Mouse (Mus musculus): ENCODE data around the gene Kdm1a.

Kdm1a gene

DNA sequence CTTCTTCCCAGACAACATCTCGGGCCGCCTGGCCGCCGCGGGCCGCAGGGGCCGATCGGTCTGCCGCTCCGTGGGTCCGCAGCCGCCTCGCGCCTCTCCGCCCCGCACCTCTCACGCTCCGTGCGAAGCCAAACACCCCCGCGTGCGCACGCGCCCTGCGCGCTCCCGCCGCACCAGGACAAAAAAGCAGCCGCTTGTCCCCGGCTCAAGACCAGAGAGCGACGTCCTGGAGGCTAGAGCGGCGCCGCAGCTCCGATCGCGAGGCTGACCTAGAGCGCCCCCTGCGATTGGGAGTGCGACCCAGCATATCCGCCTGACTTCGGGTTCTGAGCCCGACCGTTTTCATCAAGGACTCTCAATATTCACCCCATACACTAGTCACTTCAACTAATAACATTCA, at the start of gene Kdm1a:
Gene Kdm1a (minus strand): TSS at position 156 of the 400 bp plus-strand sequence.
- DNase-seq: peak; percentile 98

DNA sequence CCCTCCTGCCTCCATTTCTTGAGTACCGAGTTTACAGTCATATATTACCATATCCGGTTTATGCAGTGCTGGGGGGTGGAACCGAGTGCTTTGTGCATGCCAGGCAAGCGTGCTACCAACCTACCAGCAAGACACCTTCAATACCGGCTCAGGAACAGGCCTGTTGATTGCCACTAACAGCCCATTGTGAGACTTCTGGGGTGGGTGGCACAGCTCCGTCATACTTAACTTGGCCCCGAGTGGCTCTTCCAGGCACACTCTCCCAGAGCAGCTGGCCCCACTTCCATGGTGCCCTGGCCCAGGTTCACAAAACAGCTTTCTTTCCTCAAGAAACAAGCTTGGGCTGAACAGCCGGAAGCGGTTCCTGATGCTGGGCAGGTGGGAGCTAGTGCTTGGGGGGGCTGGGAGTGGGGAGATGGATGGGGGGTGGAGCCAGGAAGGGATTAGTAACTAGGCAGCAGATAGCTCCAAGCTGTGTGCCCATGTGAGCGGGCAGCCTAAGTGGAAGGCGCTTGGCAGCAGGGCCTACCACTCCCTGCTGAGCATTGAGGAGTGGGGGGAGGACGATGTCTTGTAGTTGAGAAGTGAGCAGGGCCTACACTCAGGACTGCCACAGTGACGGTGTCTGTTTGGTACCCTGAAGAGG, 49.5 kb upstream of the Kdm1a start:
- DNase-seq: no peak

DNA sequence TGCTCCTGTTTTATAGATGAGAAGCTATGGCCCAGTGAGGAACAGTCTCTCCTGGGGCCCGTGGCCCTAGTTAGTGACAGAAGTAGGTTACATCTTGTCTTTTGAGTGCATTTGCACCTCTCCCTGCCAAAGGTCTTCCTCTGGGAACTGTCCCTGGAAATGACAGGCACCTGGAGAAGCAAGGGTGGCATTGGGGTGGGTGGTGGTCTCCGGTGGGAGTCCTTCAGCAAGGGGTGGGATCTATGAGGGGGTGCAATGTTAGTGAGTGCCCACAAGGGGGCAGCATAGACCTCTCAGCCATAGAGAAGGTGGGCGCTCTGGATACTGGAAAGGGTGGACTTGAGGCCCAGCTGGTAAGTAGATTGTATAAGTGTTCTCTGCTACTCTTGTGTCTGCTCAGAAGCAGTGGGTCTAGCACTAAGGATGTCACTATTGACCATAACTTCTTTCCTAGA, 48.9 kb upstream of the Kdm1a start:
- DNase-seq: peak; percentile 17

DNA sequence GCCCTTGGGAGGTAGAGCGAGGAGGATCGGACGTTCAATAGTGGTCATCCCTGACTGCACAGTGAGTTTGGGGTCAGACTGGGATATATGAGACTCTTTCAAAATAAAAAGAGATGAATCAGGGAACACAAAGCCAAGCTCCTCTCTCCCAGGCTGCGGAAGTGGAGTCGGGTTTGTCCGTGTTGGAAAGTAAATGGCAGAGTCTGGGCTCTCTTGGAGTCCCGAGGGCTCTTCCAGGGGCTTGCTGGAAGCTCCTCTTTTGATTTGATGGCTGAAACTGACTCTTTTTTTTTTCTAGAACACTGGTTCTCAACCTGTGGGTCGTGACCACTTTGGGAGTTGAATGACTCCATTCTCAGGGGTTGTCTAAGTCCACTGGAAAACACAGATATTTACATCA, 47.7 kb upstream of the Kdm1a start:
- DNase-seq: no peak

DNA sequence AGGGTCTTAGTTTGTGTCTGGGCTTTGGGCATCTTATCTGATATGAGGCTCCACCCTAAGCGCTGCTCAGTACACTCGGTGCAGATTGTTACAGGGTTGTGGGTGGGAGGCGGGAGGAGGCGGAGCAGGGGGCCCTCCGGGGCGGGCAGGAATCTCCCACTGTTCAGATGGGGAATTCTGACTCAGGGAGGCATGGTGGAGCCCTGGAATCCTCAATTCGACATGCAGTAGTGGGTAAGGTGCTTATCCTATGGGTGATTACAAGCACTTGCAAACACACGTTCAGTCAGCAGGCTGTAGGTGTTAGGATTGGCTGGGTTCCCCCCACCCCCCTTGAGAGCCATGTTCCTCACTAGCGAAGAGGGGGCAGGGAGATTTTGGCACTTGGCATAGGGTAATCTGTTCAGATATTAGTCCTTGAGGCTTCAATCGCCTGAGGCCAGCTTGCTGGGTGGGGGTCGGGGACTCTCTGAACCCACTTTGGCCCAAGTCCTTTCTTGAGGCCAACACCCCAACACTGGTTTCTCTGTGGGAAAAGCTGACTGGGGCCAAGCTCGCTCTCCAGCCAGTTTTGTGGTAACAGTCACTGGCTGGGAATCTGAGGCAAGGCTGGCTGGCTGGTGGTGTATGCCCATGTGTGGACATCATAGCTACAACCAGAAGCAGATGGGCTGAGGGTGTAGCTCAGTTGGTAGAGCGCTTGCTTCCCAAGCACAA, 47.1 kb upstream of the Kdm1a start:
- no peak for DNase-seq

DNA sequence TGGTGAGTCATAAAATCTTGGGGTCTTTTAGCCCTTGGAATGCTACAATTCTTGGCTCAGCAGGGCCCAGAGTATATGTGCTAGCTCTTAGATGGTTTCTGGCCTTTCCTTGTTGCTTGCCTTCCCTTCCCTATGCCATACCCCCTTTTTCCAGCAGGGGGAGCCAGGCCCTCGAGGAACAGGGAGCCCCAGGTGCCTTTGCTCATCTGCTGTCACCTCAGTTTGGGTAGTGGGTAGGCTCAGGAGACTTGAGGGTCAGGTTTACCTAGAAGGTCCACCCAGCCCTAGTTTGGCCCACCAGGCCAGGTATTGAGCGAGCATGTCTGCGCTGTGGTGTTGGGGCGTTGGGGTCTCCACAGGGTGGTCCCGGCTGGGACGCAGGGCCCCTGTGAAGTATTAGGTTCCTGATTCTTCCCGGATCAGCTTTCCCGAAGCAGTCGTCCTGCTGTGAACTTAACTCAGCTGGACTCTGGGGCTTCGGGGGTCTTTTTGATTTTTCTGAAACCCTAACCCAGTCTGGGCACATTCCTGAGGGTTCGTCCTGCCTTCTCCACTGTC, 46.5 kb upstream of the Kdm1a start:
- peak; percentile 85 for DNase-seq

DNA sequence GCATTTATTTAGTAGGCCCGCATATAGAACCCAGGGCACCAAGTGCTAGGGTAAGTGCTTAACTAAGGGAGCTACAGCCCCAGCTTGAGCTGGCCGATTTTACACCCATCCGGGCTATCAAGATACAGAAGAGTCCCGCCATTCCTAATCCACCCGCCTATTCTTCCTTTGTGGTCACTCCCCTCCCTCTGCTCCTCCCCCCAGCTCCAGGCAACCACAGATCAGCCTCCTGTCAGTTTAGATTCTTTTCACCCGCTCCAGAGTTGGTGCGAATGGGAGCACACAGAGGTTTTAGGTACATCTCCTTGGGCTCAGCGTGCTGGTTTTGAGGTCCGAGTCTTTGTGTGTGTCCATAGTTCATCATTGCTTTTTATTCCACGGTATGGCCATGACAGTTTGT, 36.4 kb upstream of the Kdm1a start:
- DNase-seq: no peak

DNA sequence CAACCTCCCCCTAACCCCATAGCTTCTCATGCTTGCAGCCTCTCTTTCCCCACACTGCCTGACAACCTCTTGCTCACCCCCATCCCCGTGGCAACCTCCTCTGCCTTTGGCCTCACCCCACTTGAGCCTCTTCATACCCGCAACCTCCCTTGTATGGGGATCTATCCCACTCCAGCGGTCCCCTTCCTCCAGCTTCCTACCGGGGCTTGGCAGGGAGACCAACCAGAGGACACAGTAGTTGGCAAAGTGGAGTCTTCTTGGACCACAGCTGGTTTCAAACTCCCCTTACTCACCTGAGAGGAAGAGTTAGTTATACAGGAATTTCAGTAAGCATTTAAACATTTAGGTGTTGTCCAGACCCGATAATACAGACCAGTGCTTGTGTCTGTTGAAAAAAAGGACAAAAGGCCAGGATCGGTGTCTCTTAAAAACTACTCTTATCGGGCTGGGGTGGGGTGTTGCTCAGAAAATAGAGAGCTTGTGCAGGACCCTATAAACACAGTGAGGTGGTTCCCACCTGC, 35.8 kb upstream of the Kdm1a start:
- no peak for DNase-seq

DNA sequence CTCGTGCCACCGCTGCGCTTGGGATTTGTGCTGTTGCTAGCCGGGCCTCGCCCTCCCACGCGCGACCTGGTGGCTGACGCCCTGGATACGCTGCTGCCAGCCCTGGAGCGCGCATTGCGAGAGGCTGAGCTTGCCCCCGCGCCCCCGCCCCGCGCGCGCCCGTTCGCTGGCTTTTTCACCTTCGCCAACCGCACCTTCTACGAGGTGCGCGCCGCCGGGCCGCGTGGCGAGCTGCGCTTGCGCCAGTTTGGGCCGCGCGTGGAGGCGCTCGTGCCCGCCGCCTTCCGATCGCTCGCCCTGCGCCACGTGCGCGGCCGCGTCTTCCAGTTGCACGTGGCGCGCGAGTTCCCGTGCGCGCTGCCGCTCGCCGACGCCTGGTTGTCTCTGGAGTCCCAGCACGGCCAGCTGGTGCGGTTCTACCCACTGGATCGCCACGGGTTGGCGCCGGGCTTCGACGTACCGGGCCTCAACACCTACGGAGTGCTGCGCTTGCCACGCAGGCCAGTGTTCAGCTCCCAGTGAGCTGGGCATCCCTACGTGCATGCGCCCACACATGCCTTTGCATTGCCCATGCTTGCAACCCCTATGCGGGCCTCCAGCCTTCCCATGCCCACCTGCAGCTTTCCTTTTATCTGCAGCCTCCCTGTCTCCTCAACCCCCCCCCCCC, 35.2 kb upstream of the Kdm1a start:
- no peak for DNase-seq

DNA sequence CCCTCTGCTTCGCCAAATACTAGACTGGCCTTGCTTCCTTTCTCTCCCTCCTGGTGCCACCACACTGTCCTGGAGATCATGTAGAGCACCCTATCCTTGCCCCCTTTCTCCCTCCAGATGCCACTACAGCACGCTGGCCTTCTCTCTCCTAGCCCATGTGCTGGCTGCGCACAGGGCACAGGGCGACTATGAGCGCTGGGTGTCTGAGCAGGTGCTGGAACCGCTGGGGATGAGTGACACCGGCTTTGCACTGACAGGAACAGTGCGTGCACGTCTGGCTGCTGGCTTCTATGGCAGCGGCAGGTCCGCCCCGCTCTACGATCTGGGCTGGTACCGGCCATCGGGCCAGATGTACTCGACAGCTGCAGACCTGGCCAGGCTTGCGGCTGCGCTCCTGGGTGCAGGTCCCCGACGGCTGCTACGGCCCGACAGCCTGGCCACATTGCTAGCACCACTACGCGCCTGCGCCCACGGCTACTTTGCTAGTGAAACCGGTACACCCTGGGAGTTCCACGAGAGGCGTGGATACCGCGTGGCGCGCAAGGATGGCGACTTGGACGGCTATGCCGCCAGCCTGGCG, 34.5 kb upstream of the Kdm1a start:
- DNase-seq: no peak

DNA sequence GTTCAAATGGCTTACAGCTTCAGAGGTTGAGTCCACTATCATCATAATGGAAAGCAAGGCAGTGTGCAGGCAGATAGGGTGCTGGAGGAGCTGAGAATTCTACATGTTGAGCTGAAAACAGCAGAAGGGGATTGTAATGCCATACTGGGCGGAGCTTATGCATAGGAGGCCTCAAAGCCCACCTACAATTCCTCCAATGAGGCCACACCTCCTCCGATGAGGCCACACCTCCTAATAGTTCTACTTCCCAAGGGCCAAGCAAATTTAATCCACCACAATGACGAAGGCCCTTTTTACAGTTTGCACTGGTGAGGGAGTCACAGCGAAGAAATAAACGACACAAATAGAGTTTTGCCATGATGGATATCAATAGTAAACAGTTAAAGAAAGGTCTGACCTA, 34.0 kb upstream of the Kdm1a start:
- DNase-seq: no peak

DNA sequence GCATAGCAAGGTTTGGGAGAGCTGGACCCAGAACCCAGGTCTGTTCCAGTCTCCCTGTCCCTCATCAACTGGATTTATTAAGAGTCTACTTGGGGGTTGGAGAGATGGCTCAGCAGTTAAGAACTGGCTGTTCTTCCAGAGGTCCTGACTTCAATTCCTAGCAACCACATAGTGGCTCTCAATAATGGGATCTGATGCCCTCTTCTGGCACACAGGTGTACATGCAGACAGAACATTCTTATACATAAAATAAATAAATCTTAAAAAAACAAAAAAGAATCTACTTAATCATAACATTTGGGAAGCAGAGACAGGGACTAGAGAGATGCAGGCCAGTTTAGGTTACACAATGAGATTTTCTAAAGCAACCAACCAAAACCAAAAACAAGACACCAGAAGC, 33.5 kb upstream of the Kdm1a start:
- DNase-seq: no peak

DNA sequence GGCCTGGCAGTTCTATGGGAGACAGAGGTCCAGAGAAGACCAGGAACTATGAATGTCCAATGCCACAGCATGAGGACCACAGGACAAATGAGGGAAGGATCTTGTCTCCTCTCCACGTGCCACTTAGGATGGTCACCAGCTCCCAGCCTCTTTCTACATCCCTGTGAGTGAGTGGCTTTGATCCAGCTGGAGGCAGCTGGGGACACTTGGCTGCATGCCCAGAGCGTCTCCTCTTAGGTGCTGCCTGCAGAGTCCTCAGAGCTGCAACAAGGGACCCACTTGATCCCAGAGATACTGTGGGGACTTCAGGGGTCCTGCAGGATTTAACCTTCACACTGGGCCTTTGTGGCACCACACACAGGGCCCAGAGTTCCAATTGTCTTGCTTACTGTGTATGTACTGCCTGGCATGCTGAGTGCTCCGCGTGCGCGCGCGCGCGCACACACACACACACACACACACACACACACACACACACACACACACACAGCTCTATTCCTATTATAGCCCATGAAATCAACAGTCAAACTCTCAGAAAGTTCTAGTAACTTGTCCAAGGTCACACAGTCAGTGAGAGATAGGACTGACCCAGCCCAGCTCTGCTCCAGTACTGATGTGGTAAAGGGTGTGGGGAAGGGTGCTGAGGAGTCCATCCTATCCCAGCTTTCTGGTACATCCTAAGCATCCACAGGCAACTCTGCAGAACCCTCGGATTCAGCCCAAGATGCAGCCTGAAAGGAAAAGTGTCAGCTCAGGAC, 28.9 kb upstream of the Kdm1a start:
- DNase-seq: peak; percentile 40

DNA sequence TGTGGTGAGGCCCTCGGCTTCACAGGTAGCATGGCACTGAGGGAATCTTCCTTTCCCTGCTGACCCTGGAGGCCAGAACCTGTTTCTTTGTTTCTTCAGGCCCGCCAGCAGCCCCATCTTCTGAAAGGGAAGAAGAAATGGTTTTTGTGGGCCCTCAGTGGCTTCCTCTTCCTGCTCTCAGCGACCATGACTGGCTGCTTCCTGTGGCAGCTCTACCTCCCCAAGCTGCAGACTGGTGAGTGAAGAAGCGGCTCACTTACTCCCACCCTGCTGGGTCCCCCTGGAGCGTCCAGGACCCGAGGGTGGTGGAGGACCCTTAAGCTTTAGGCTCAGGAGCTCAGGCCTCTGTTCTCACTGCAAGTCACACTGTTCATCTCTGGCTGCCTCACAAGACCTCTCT, 24.1 kb upstream of the Kdm1a start:
- no peak for DNase-seq

DNA sequence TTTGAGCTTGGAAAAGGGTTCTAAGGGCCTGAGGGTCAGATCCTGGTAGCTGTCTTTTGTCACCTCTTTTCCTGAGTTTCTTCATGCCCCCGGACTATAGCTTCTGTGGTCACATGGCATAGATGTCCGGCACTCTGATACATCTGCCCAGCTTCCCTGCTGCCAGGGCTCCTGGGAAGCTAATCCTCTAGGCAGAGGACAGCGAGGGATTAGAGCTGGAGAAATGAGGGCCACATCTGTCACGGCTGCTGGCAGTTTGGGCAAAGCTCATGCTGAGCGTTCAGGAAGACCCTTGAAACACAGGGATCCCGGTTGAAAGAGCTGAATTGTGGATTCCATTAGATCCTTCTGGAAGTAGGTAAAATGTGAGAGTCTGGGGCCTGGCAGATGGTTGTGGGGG, 19.9 kb upstream of the Kdm1a start, which contains the start of gene Lactbl1:
Gene Lactbl1 (plus strand): TSS at position 234 of the 400 bp plus-strand sequence.
- no peak for DNase-seq

DNA sequence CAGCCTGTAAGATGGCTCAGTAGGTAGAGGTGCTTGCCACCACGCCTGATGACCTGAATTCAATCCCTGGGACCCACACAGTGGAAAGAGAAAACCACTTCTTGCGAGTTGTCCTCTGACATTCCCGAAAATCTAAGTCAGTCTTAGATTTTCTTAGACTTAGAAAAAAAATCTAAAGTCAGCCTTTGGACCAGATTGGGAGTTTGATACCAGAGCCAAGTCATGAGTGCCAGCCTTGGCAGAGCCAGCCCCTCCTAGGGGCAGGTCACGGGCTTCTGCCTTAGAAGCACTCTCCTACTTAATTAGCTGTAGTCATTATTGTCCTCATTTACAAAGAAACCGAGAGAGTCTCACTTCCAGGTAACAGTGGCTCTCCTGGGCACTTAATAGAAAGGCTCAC, 19.4 kb upstream of the Kdm1a start:
- no peak for DNase-seq

DNA sequence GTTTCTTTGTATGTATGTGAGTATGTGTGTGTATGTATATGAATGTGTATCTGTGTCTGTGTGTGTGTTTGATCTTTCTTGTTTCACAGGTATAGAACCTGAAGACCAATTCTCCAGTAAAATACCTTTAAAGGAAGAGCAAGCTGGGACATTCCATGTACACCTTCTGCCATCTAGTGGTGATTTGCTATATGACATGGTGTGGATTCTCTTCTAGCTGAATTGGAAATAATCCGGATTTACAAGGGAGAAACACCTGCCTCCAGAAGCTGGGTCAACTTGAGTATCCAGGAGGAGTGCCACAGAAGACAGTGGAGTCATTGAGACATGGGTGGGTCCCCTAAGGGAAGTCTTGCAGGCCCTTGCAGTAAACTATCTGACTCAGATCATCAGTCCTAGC, 18.8 kb upstream of the Kdm1a start:
- DNase-seq: peak; percentile 64

DNA sequence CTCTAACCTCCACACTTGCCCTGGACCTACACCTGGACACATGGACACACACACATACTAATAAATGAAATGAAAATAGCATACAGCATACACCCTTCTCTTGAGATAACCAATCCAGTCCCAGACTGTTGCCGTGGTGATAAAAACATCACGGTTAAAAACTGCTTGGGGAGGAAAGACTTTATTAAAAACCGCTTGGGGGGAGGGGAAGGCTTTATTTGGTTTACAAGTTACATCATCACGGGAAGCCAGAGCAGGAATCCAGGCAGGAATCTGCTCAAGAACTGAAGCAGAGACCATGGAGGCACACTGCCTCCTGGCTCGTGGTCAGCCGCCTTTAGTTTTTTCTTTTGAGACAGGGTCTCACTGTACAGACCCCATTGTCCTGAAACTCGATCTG, 11.1 kb upstream of the Kdm1a start:
- no peak for DNase-seq

DNA sequence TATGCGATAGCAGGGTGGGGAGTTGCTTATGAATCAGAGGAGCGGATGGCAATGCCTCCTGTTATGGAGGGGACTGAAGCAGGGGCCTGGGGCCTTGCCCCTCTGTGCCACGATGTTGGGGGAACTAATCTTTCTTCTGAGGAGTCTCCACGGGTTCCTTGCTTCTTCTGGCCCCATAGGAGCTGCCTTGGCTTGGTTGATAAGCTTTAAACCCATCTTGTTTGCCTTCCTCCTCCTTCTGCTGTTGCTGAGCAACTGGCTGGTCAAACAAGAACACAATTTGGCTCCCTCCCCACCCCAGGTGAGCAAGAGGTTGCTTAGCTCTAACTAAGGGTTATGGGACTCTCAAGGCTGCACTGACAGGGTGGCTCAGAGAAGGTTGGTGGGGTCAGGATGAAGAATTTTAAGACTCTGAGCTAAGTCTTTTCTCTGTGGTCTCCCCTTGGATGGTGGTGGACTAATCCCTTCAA, 7.9 kb upstream of the Kdm1a start, which contains the start of gene Tex46:
Gene Tex46 (plus strand): TSS at position 51 of the 470 bp plus-strand sequence.
- no peak for DNase-seq

DNA sequence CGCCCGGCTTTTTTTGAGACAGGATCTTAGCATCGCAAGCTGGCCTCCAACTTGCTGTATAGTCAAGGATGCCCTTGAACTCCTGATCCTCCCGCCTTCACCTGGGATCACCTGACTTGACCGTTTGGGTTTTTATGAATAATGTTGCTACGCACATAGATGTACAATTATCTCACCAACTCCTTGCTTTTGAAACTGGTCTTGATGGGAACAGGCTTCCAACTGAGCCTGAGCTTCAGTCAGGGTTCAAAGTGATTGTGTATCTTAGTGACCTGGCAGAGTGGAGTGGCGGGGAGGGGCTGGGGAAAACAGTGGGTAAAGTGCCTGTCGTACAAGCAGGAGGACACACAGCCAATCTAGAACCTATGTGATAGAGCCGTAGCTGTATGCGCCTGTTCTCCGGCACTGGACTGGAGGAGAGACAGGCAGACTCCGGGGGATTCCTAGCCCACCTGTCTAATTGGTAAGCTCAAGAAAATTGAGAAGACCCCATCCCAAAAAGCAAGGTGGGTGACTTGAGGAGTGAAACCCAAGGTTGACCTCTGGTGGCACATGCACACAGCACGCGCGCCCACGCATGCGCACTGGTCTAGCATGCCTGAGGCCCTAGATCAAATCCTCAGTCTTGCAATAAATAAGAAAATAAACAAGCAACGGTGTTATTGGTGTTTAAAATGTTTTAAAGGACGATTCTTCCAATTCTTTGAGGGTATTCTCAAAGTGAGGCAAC, 3.4 kb upstream of the Kdm1a start:
- DNase-seq: no peak

DNA sequence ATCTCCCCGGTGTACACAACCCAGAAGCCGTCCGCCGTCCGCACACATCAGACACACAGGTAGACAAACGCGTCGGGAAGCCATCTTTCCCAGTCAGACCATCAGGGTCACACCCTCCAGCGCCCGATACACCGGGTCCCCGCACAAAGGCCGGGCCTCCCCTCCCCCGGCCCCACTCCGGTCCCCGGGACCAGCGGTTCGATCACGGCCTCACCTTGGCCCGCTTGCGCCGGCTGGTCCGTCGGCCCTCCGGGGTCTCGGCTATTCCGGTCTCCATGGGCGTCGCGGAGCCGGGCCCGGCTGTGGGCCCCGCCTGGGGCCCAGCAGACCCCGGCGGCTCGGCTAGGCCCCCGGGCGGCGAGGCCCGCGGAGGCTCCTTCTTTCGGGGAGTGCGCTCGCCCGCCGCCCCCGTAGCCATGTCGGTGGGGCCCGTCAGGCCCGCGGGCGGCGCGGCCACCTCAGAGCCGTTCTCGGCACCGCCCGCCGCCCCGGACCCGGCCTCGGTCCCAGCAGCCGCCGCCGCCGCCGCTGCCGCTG, 437 bp downstream of the Kdm1a start:
- DNase-seq: peak; percentile 28
